Mouse (Mus musculus) MEL (cell line): Measurements from ENCODE around the gene Macrod2.

Experiments
- CHD2 ChIP-seq: IDR thresholded peaks from 2 replicates; pipeline ENCODE4 v1.6.1; 2011; ENCODE audit warnings: low read length, improper control_type of control experiment
- CTCF ChIP-seq, 3 experiments: IDR thresholded peaks in 2 of 3; conservative IDR thresholded peaks in 1 of 3; 2 replicates each; pipeline ENCODE4 v1.5.1; 2011 to 2012; ENCODE audit warnings: low read length in 3 of 3, low read depth in 2 of 3, mild to moderate bottlenecking in 2 of 3, improper control_type of control experiment in 1 of 3, inconsistent platforms in 1 of 3, mixed read lengths in 1 of 3, moderate library complexity in 1 of 3; ENCODE audit not compliant: control insufficient read depth in 1 of 3, insufficient read depth in 1 of 3, poor library complexity in 1 of 3, severe bottlenecking in 1 of 3
- EP300 ChIP-seq, 2 experiments: IDR thresholded peaks; 2 replicates each; pipeline ENCODE4 v1.6.1; 2011; ENCODE audit warnings: improper control_type of control experiment in 2 of 2, low read length in 2 of 2, low read depth in 1 of 2, mild to moderate bottlenecking in 1 of 2
- HCFC1 ChIP-seq: IDR thresholded peaks from 2 replicates; pipeline ENCODE4 v1.6.1; 2012; ENCODE audit warnings: low read depth, mild to moderate bottlenecking, inconsistent platforms, low read length, improper control_type of control experiment, moderate library complexity
- JUND ChIP-seq: IDR thresholded peaks from 2 replicates; pipeline ENCODE4 v1.6.1; 2011; ENCODE audit warnings: low read depth, mild to moderate bottlenecking, improper control_type of control experiment, low read length
- MAX ChIP-seq: IDR thresholded peaks from 2 replicates; pipeline ENCODE4 v1.6.1; 2011; ENCODE audit warnings: low read length, improper control_type of control experiment
- POLR2A ChIP-seq, 2 experiments: IDR thresholded peaks; 2 replicates each; pipeline ENCODE4 v1.6.1; 2011 to 2012; ENCODE audit warnings: low read length in 2 of 2, mild to moderate bottlenecking in 2 of 2, control low read depth in 1 of 2, improper control_type of control experiment in 1 of 2, low read depth in 1 of 2, moderate library complexity in 1 of 2; ENCODE audit not compliant: control insufficient read depth in 1 of 2, insufficient read depth in 1 of 2, poor library complexity in 1 of 2
- POLR2AphosphoS2 ChIP-seq: IDR thresholded peaks from 2 replicates; pipeline ENCODE4 v1.6.1; 2011; ENCODE audit warnings: low read length, improper control_type of control experiment
- TAL1 ChIP-seq: IDR thresholded peaks from 2 replicates; pipeline ENCODE4 v1.6.1; 2012; ENCODE audit warnings: mild to moderate bottlenecking, inconsistent platforms, low read length, moderate library complexity, mixed read lengths
- UBTF ChIP-seq: IDR thresholded peaks from 2 replicates; pipeline ENCODE4 v1.6.1; 2012; ENCODE audit warnings: low read depth, mild to moderate bottlenecking, inconsistent platforms, low read length, improper control_type of control experiment, moderate library complexity, borderline replicate concordance; ENCODE audit not compliant: insufficient read depth
- ZC3H11A ChIP-seq: IDR thresholded peaks from 2 replicates; pipeline ENCODE4 v1.6.1; 2012; ENCODE audit warnings: low read depth, mild to moderate bottlenecking, inconsistent platforms, low read length, improper control_type of control experiment
- ZMIZ1 ChIP-seq: IDR thresholded peaks from 2 replicates; pipeline ENCODE4 v1.6.1; 2012; ENCODE audit warnings: low read depth, mild to moderate bottlenecking, inconsistent platforms, low read length, improper control_type of control experiment, moderate library complexity

- no peak for TF ChIP-seq CTCF (IDR thresholded peaks at IDR 0.05 in 2 of 3, conservative IDR thresholded peaks at IDR 0.05 in 1 of 3; ENCODE audit: control insufficient read depth in 1 of 3, insufficient read depth in 1 of 3, low read depth in 2 of 3, low read length in 3 of 3, poor library complexity in 1 of 3, severe bottlenecking in 1 of 3)
- TF ChIP-seq TAL1: no peak
- TF ChIP-seq POLR2A (IDR thresholded peaks at IDR 0.05; ENCODE audit: control insufficient read depth in 1 of 2, insufficient read depth in 1 of 2, low read depth in 1 of 2, low read length in 2 of 2, poor library complexity in 1 of 2): no peak
- no peak for TF ChIP-seq ZC3H11A
- no peak for TF ChIP-seq JUND
- no peak for TF ChIP-seq EP300 (IDR thresholded peaks at IDR 0.05; ENCODE audit: low read depth in 1 of 2, low read length in 2 of 2)
- no peak for TF ChIP-seq POLR2AphosphoS2
- TF ChIP-seq ZMIZ1: no peak
- no peak for TF ChIP-seq CHD2
- TF ChIP-seq HCFC1: no peak
- no peak for TF ChIP-seq UBTF
- TF ChIP-seq MAX: no peak
Measured at GRCm38 (mm10) chr2:141211346-141211745, 816.2 kb downstream of the Macrod2 start.
